Mouse (Mus musculus) MEL (cell line): ENCODE results near the gene Wdr5b. TPM values are rescaled to one million over a fixed set of nuclear protein-coding genes. Genes with fewer than 3 reads are reported as not detected.
A peak's percentile ranks its signal among the peaks of the same experiment; 100 is the strongest.

Experiments used
- DNase-seq: peaks from one replicate; pipeline ENCODE4 v3.0.0; 2011; ENCODE audit warnings: low read depth, low spot score
- H3K27ac ChIP-seq: 2 replicates; pipeline ENCODE4 v1.5.1; 2012; ENCODE audit warnings: low read depth, mild to moderate bottlenecking, control low read depth, low read length, moderate library complexity; ENCODE audit not compliant: control insufficient read depth
- H3K27me3 ChIP-seq, 2 experiments: fragments of 150-350 bp in 1 of 2; sonication (generic) in 1 of 2; 2 replicates each; pipeline ENCODE4 v1.6.1; 2012; ENCODE audit warnings: low read length in 2 of 2, mild to moderate bottlenecking in 2 of 2, improper control_type of control experiment in 1 of 2, moderate library complexity in 1 of 2; ENCODE audit not compliant: insufficient read depth in 2 of 2, control insufficient read depth in 1 of 2
- H3K36me3 ChIP-seq, 2 experiments: 2 replicates each; pipeline ENCODE4 v1.6.1; 2012 to 2014; ENCODE audit warnings: low read length in 2 of 2, improper control_type of control experiment in 1 of 2, inconsistent platforms in 1 of 2, mild to moderate bottlenecking in 1 of 2; ENCODE audit not compliant: insufficient read depth in 2 of 2, control insufficient read depth in 1 of 2
- H3K4me1 ChIP-seq, 2 experiments: fragments of 150-350 bp in 1 of 2; sonication (generic) in 1 of 2; 2 replicates each; pipeline ENCODE4 v1.6.1; 2012; ENCODE audit warnings: low read length in 2 of 2, improper control_type of control experiment in 1 of 2, mild to moderate bottlenecking in 1 of 2; ENCODE audit not compliant: insufficient read depth in 2 of 2, control insufficient read depth in 1 of 2
- H3K4me3 ChIP-seq, 2 experiments: fragments of 150-350 bp in 1 of 2; sonication (generic) in 1 of 2; 2 replicates each; pipeline ENCODE4 v1.5.1; 2012; ENCODE audit warnings: low read depth in 2 of 2, low read length in 2 of 2, mild to moderate bottlenecking in 2 of 2, moderate library complexity in 2 of 2, control low read depth in 1 of 2, improper control_type of control experiment in 1 of 2; ENCODE audit not compliant: control insufficient read depth in 1 of 2, insufficient read depth in 1 of 2
- H3K79me2 ChIP-seq: 2 replicates; pipeline ENCODE4 v1.6.1; 2012; ENCODE audit warnings: mild to moderate bottlenecking, low read length, moderate library complexity; ENCODE audit not compliant: control insufficient read depth, poor library complexity, insufficient read depth
- H3K9ac ChIP-seq: 2 replicates; pipeline ENCODE4 v1.6.1; 2012; ENCODE audit warnings: low read depth, mild to moderate bottlenecking, control low read depth, low read length, moderate library complexity; ENCODE audit not compliant: control insufficient read depth, poor library complexity, severe bottlenecking
- H3K9me3 ChIP-seq: fragments of 150-350 bp; sonication (generic); replicated peaks from 2 replicates; pipeline ENCODE4 v1.6.1; 2012; ENCODE audit warnings: mild to moderate bottlenecking, low read length, improper control_type of control experiment, moderate library complexity; ENCODE audit not compliant: insufficient read depth
- CHD1 ChIP-seq: IDR thresholded peaks from 2 replicates; pipeline ENCODE4 v1.6.1; 2012; ENCODE audit warnings: low read depth, mild to moderate bottlenecking, inconsistent platforms, low read length, improper control_type of control experiment
- CTCF ChIP-seq, 3 experiments: IDR thresholded peaks in 2 of 3; conservative IDR thresholded peaks in 1 of 3; 2 replicates each; pipeline ENCODE4 v1.5.1; 2011 to 2012; ENCODE audit warnings: low read length in 3 of 3, low read depth in 2 of 3, mild to moderate bottlenecking in 2 of 3, improper control_type of control experiment in 1 of 3, inconsistent platforms in 1 of 3, mixed read lengths in 1 of 3, moderate library complexity in 1 of 3; ENCODE audit not compliant: control insufficient read depth in 1 of 3, insufficient read depth in 1 of 3, poor library complexity in 1 of 3, severe bottlenecking in 1 of 3
- E2F4 ChIP-seq: IDR thresholded peaks from 2 replicates; pipeline ENCODE4 v1.6.1; 2011; ENCODE audit warnings: low read depth, low read length, improper control_type of control experiment, borderline replicate concordance
- ELF1 ChIP-seq: IDR thresholded peaks from 2 replicates; pipeline ENCODE4 v1.6.1; 2014; ENCODE audit warnings: low read depth, mild to moderate bottlenecking, inconsistent platforms, low read length, improper control_type of control experiment, moderate library complexity
- EP300 ChIP-seq, 2 experiments: IDR thresholded peaks; 2 replicates each; pipeline ENCODE4 v1.6.1; 2011; ENCODE audit warnings: improper control_type of control experiment in 2 of 2, low read length in 2 of 2, low read depth in 1 of 2, mild to moderate bottlenecking in 1 of 2
- ETS1 ChIP-seq: IDR thresholded peaks from 2 replicates; pipeline ENCODE4 v1.6.1; 2012; ENCODE audit warnings: low read depth, mild to moderate bottlenecking, inconsistent platforms, low read length, improper control_type of control experiment, moderate library complexity
- GABPA ChIP-seq: IDR thresholded peaks from 2 replicates; pipeline ENCODE4 v1.6.1; 2012; ENCODE audit warnings: low read depth, mild to moderate bottlenecking, inconsistent platforms, low read length, improper control_type of control experiment, moderate library complexity
- HCFC1 ChIP-seq: IDR thresholded peaks from 2 replicates; pipeline ENCODE4 v1.6.1; 2012; ENCODE audit warnings: low read depth, mild to moderate bottlenecking, inconsistent platforms, low read length, improper control_type of control experiment, moderate library complexity
- JUND ChIP-seq: IDR thresholded peaks from 2 replicates; pipeline ENCODE4 v1.6.1; 2011; ENCODE audit warnings: low read depth, mild to moderate bottlenecking, improper control_type of control experiment, low read length
- KAT2A ChIP-seq: conservative IDR thresholded peaks from 2 replicates; pipeline ENCODE4 v1.6.1; 2012; ENCODE audit warnings: low read depth, low read length, improper control_type of control experiment, inconsistent platforms
- MAFK ChIP-seq: IDR thresholded peaks from 2 replicates; pipeline ENCODE4 v1.6.1; 2011; ENCODE audit warnings: low read depth, mild to moderate bottlenecking, low read length, improper control_type of control experiment, borderline replicate concordance
- MAZ ChIP-seq: IDR thresholded peaks from 2 replicates; pipeline ENCODE4 v1.6.1; 2012; ENCODE audit warnings: low read depth, mild to moderate bottlenecking, inconsistent platforms, low read length, improper control_type of control experiment
- MYB ChIP-seq: IDR thresholded peaks from 2 replicates; pipeline ENCODE4 v1.6.1; 2011; ENCODE audit warnings: mild to moderate bottlenecking, low read depth, low read length, improper control_type of control experiment
- NELFE ChIP-seq: IDR thresholded peaks from 2 replicates; pipeline ENCODE4 v1.6.1; 2011; ENCODE audit warnings: low read depth, low read length, improper control_type of control experiment
- NRF1 ChIP-seq: IDR thresholded peaks from 2 replicates; pipeline ENCODE4 v1.6.1; 2014; ENCODE audit warnings: low read depth, mild to moderate bottlenecking, inconsistent platforms, low read length, improper control_type of control experiment, moderate library complexity; ENCODE audit not compliant: poor library complexity, insufficient read depth, severe bottlenecking
- POLR2AphosphoS2 ChIP-seq: IDR thresholded peaks from 2 replicates; pipeline ENCODE4 v1.6.1; 2011; ENCODE audit warnings: low read length, improper control_type of control experiment
- RCOR1 ChIP-seq: IDR thresholded peaks from 2 replicates; pipeline ENCODE4 v1.6.1; 2012; ENCODE audit warnings: low read depth, mild to moderate bottlenecking, inconsistent platforms, low read length, improper control_type of control experiment
- SMC3 ChIP-seq: IDR thresholded peaks from 2 replicates; pipeline ENCODE4 v1.6.1; 2011; ENCODE audit warnings: low read depth, low read length, improper control_type of control experiment
- TAL1 ChIP-seq: IDR thresholded peaks from 2 replicates; pipeline ENCODE4 v1.6.1; 2012; ENCODE audit warnings: mild to moderate bottlenecking, inconsistent platforms, low read length, moderate library complexity, mixed read lengths
- TBP ChIP-seq: IDR thresholded peaks from 2 replicates; pipeline ENCODE4 v1.8.0; 2011; ENCODE audit warnings: low read depth, low read length, improper control_type of control experiment
- UBTF ChIP-seq: IDR thresholded peaks from 2 replicates; pipeline ENCODE4 v1.6.1; 2012; ENCODE audit warnings: low read depth, mild to moderate bottlenecking, inconsistent platforms, low read length, improper control_type of control experiment, moderate library complexity, borderline replicate concordance; ENCODE audit not compliant: insufficient read depth
- USF1 ChIP-seq: IDR thresholded peaks from 2 replicates; pipeline ENCODE4 v1.6.1; 2014; ENCODE audit warnings: low read depth, mild to moderate bottlenecking, inconsistent platforms, low read length, improper control_type of control experiment, moderate library complexity
- USF2 ChIP-seq, 2 experiments: IDR thresholded peaks; 2 replicates each; pipeline ENCODE4 v1.6.1; 2011 to 2012; ENCODE audit warnings: improper control_type of control experiment in 2 of 2, low read length in 2 of 2, borderline replicate concordance in 1 of 2, inconsistent platforms in 1 of 2, low read depth in 1 of 2, mild to moderate bottlenecking in 1 of 2; ENCODE audit not compliant: insufficient read depth in 1 of 2
- ZMIZ1 ChIP-seq: IDR thresholded peaks from 2 replicates; pipeline ENCODE4 v1.6.1; 2012; ENCODE audit warnings: low read depth, mild to moderate bottlenecking, inconsistent platforms, low read length, improper control_type of control experiment, moderate library complexity
- ZNF384 ChIP-seq: IDR thresholded peaks from 2 replicates; pipeline ENCODE4 v1.6.1; 2012; ENCODE audit warnings: low read depth, mild to moderate bottlenecking, inconsistent platforms, low read length, improper control_type of control experiment
- polyA plus RNA-seq, 2 experiments: library from polyadenylated mRNA; stranded (reverse) in 1 of 2; unstranded in 1 of 2; fragments of >175 nt in 1 of 2; fragments of >200 nt in 1 of 2; gene quantifications; 2 replicates each; pipeline versions ENCODE4 v1.2.1 to v1.2.4; 2012; ENCODE audit warnings: low replicate concordance in 2 of 2, low read depth in 1 of 2; ENCODE audit not compliant: insufficient read length in 2 of 2, insufficient read depth in 1 of 2, missing spikeins in 1 of 2
- total RNA-seq: library from RNA; depleted of rRNA; stranded (reverse); fragments of 300-350 nt; gene quantifications from 2 replicates; pipeline ENCODE4 v1.2.3, GENCODE M21; 2012

The Wdr5b gene
- total and polyA plus RNA-seq, 3 experiments: 1.7 to 3.3 TPM; not detected in 1

GRCm38 (mm10) chr16:36041625-36042020 lies 633 bp downstream of the Wdr5b start:
- peak; percentile 57 for DNase-seq
- H3K36me3 ChIP-seq: peaks cover 0 to 6% of the 10 kb centered on the region in 2 experiments; a peak in 3 of 4 replicates
- peak overlapping the region; percentile 89 for H3K9ac ChIP-seq
- H3K9me3 ChIP-seq: no peaks in the 10 kb centered on the region
- H3K79me2 ChIP-seq: peaks cover 10% of the 10 kb centered on the region
- no peak for TF ChIP-seq NELFE
- 0 out of 2 replicates have a peak, but pooled peaks have one; percentile 7 for TF ChIP-seq TBP
- TF ChIP-seq, all 39 proteins: peak for 1
- Histone ChIP-seq H3K27me3 (no peaks in the 10 kb centered on the region), H3K4me1 (0 out of 4 replicates have a peak, but pooled peaks cover 2% of the 10 kb centered on the region in 2 experiments), H3K4me3 (peak overlapping the region; percentile 62 to 83), H3K27ac (peak overlapping the region; percentile 95)

DNA sequence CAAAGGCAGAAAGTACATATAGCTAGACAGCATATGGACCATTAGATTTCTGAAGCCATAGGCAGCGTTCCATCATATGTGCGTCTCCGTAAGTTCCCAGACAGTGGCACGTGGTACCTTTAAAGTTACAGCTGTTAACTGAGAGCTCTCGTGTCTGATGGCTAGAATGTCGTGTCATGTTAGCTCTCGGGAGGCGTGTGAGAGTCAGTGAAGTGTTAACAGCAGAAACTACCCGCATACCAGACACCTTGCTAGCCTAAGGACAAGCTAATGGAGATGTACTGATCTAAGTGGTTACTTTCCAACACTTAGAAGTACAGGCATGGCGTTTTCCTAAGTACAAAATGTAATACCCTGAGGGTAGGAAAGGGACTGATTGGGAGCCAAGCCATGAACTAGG lies 2.1 kb downstream of the Wdr5b start:
- DNase-seq: peak; percentile 26
- no peak overlapping the region for H3K9ac ChIP-seq
- H3K79me2 ChIP-seq: peaks cover 10% of the 10 kb centered on the region
- H3K36me3 ChIP-seq: peaks cover 5 to 6% of the 10 kb centered on the region in 2 experiments
- H3K27ac ChIP-seq: no peak overlapping the region
- TF ChIP-seq GABPA (no peak), MAZ (no peak), ETS1 (no peak), NRF1 (no peak), POLR2AphosphoS2 (no peak; the same call in 1 of the 2 replicates), ZNF384 (no peak), SMC3 (no peak), USF2 (IDR thresholded peaks at IDR 0.05; ENCODE audit: borderline replicate concordance in 1 of 2, insufficient read depth in 1 of 2, low read depth in 1 of 2, low read length in 2 of 2) (no peak), EP300 (IDR thresholded peaks at IDR 0.05; ENCODE audit: low read depth in 1 of 2, low read length in 2 of 2) (no peak), MYB (no peak), TAL1 (no peak)
- TF ChIP-seq, all 39 proteins: peak for 0
- no peaks in the 10 kb centered on the region for H3K27me3 ChIP-seq
- no peaks in the 10 kb centered on the region for H3K9me3 ChIP-seq
- no peak overlapping the region for H3K4me3 ChIP-seq
- 0 out of 4 replicates have a peak, but pooled peaks cover 2% of the 10 kb centered on the region in 2 experiments for H3K4me1 ChIP-seq

DNA sequence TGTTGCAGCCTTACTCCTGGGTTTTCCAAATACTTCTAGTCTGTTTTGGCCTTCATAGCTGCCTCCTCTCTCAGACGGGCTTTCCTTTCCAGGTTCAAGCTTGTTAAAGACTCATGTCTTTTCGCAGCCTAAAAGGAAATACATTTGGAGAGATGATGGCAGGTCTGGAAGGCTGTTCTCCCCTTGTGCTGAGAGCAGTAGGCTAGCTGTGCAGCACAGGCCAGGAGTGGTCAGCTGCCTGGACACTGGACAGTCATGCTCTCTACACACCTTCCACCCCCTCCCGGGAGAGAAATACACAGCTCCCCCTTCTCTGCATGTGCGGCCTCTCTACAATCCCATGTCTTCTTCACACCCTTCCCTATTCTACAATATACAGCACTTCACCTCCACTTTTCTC lies 3.0 kb downstream of the Wdr5b start:
- Histone ChIP-seq H3K4me3 (no peak overlapping the region), H3K9ac (no peak overlapping the region), H3K9me3 (no peaks in the 10 kb centered on the region), H3K27me3 (no peaks in the 10 kb centered on the region), H3K27ac (no peak overlapping the region), H3K79me2 (peaks cover 10% of the 10 kb centered on the region), H3K4me1 (0 out of 4 replicates have a peak, but pooled peaks cover 2% of the 10 kb centered on the region in 2 experiments), H3K36me3 (peaks cover 5 to 6% of the 10 kb centered on the region in 2 experiments)
- DNase-seq: no peak
- TF ChIP-seq MAZ (no peak), UBTF (no peak), ZMIZ1 (no peak), E2F4 (no peak), KAT2A (no peak), NELFE (no peak), ZNF384 (no peak), MAFK (no peak), ETS1 (no peak), CHD1 (no peak), RCOR1 (no peak), USF1 (no peak), JUND (no peak), CTCF (IDR thresholded peaks at IDR 0.05 in 2 of 3, conservative IDR thresholded peaks at IDR 0.05 in 1 of 3; ENCODE audit: control insufficient read depth in 1 of 3, insufficient read depth in 1 of 3, low read depth in 2 of 3, low read length in 3 of 3, poor library complexity in 1 of 3, severe bottlenecking in 1 of 3) (no peak), ELF1 (no peak), SMC3 (no peak), HCFC1 (no peak)
